Mouse (Mus musculus) megakaryocyte, embryonic 14.5 days (primary cell): ENCODE results near the gene Ern1.

Experiments used
- FLI1 ChIP-seq: IDR thresholded peaks from 2 replicates; pipeline ENCODE4 v1.6.1; 2012; ENCODE audit warnings: low read length, inconsistent platforms, mixed read lengths
- GATA1 ChIP-seq: IDR thresholded peaks from 3 replicates; pipeline ENCODE4 v1.6.1; 2012; ENCODE audit warnings: mixed read lengths, low read length, inconsistent platforms, borderline replicate concordance

- TF ChIP-seq GATA1, result no peak
- no peak for TF ChIP-seq FLI1
These were observed 26.8 kb upstream of the Ern1 start for GRCm38 (mm10) chr11:106514446-106514845.
